Mouse (Mus musculus) heart, embryonic 15.5 days (tissue): ENCODE results near the gene Zic2. TPM values are rescaled to one million over a fixed set of nuclear protein-coding genes. Genes with fewer than 3 reads are reported as not detected.

Experiments used
- ATAC-seq: fragments of 200-750 bp; cut with Nextera tagmentation; replicated peaks from 2 replicates; pipeline ENCODE4 v1.8.0; 2017; ENCODE audit warnings: low read depth, moderate TSS enrichment; ENCODE audit not compliant: insufficient number of reproducible peaks, insufficient read depth, low FRiP score
- H3K27ac ChIP-seq: fragments of 300-500 bp; sonication (generic); 2 replicates; pipeline ENCODE4 v1.5.1; 2015; ENCODE audit warnings: mild to moderate bottlenecking, inconsistent platforms
- H3K27me3 ChIP-seq: fragments of 300-500 bp; sonication (generic); 2 replicates; pipeline ENCODE4 v1.6.1; 2015; ENCODE audit warnings: inconsistent platforms
- H3K36me3 ChIP-seq: fragments of 300-500 bp; sonication (generic); 2 replicates; pipeline ENCODE4 v1.6.1; 2015; ENCODE audit warnings: mild to moderate bottlenecking, inconsistent platforms
- H3K4me1 ChIP-seq: fragments of 300-500 bp; sonication (generic); replicated peaks from 2 replicates; pipeline ENCODE4 v1.6.1; 2015; ENCODE audit warnings: inconsistent platforms
- H3K4me2 ChIP-seq: fragments of 300-500 bp; sonication (generic); 2 replicates; pipeline ENCODE4 v1.6.1; 2015; ENCODE audit warnings: inconsistent platforms, mild to moderate bottlenecking, moderate library complexity
- H3K4me3 ChIP-seq: fragments of 300-500 bp; sonication (generic); 2 replicates; pipeline ENCODE4 v1.5.1; 2015; ENCODE audit warnings: mild to moderate bottlenecking, inconsistent platforms
- H3K9ac ChIP-seq: fragments of 300-500 bp; sonication (generic); 2 replicates; pipeline ENCODE4 v1.6.1; 2015; ENCODE audit warnings: mild to moderate bottlenecking, inconsistent platforms
- H3K9me3 ChIP-seq: fragments of 300-500 bp; sonication (generic); replicated peaks from 2 replicates; pipeline ENCODE4 v1.6.1; 2016; ENCODE audit warnings: inconsistent platforms
- WGBS: fragments of 180-500 bp; shearing (Covaris S2); methylation state at CpG from one replicate; pipeline ENCODE4 v1.1.7; 2015; ENCODE audit warnings: mixed read lengths; 5-methylcytosine and 5-hydroxymethylcytosine counted together
- polyA plus RNA-seq: library from polyadenylated mRNA; unstranded; fragments of >200 nt; fragmentation: Nextera tagmentation; extraction: Ambion mirVana; gene quantifications from 2 replicates; pipeline ENCODE4 v1.2.1, GENCODE M21; 2015

The Zic2 gene
- polyA plus RNA-seq, 1 experiment from 2014 or later, result not detected

- Histone ChIP-seq H3K36me3 (no peaks in the 10 kb centered on the region), H3K27me3 (peaks cover 99% of the 10 kb centered on the region), H3K4me2 (no peak overlapping the region), H3K4me1 (peaks cover 32% of the 10 kb centered on the region), H3K4me3 (no peak overlapping the region), H3K9ac (no peak overlapping the region), H3K9me3 (no peaks in the 10 kb centered on the region), H3K27ac (no peak overlapping the region)
- no peak for ATAC-seq
- 2% methylated on average over 13 of the region's 13 CpGs for WGBS
These were observed 3.1 kb upstream of the Zic2 start for GRCm38 (mm10) chr14:122472161-122472560.

DNA sequence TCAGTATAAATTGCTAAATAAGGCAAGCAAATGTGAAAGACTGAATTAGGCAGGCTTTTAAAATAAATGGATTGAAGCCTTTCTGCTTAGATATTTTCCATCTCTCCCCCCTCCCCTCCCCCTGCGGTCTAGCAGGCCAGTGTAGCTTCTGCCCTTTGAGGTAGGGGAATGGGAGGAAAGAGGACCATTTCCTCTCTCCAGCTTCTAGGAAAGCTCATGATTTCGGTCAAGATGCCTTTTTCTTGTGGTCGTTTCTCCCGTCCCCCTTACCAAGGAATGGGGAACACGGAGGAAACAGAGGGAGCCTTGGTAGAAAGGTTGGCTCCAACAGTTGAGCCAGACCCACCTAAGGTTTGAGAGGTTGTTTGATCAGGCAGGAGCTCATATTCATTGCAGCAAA is 2.6 kb upstream of the Zic2 start:
- Histone ChIP-seq H3K27ac (no peak overlapping the region), H3K4me1 (peaks cover 32% of the 10 kb centered on the region), H3K9ac (no peak overlapping the region), H3K27me3 (peaks cover 99% of the 10 kb centered on the region), H3K36me3 (no peaks in the 10 kb centered on the region), H3K9me3 (no peaks in the 10 kb centered on the region), H3K4me2 (no peak overlapping the region), H3K4me3 (no peak overlapping the region)
- 2% methylated on average over 5 of the region's 5 CpGs for WGBS
- ATAC-seq, result no peak

DNA sequence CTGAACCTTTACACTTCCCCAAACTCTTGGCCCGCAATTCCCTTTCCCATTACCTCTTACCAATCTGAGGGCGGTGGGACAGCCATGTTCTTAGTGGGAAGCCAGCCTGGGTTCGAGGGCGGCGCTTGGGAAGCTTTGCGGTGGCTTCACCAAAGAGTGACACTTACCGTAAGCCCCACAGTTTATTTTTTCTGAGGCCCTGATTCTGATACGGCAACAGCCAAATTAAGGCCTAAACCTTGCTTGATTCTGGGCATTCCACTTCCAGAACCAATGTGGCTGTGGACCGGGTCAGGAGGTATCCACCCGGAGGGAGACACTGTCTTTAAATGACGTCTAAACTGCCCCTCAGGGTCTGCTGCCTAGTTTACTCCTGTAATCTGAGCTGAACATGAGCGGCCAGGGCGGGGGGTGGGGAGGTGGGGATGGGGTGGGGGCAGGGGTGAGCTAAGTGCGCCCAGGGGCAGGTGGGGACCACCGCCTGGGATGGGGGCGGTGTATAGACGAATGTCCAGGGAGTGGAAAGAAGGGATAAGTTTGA is 2.0 kb upstream of the Zic2 start:
- Histone ChIP-seq H3K9me3 (no peaks in the 10 kb centered on the region), H3K27ac (no peak overlapping the region), H3K4me2 (no peak overlapping the region), H3K4me3 (no peak overlapping the region), H3K4me1 (peaks cover 32% of the 10 kb centered on the region), H3K27me3 (peaks cover 99% of the 10 kb centered on the region), H3K36me3 (no peaks in the 10 kb centered on the region), H3K9ac (no peak overlapping the region)
- ATAC-seq, result no peak
- WGBS, result 3% methylated on average over 17 of the region's 17 CpGs

- H3K27ac ChIP-seq, result no peak overlapping the region
- ATAC-seq, result peak; percentile 45; the same call in 1 of the 2 replicates
- no peaks in the 10 kb centered on the region for H3K9me3 ChIP-seq
- H3K4me2 ChIP-seq, result peak overlapping the region; percentile 82
- peaks cover 32% of the 10 kb centered on the region for H3K4me1 ChIP-seq
- H3K36me3 ChIP-seq, result no peaks in the 10 kb centered on the region
- H3K27me3 ChIP-seq, result peaks cover 98% of the 10 kb centered on the region
- no peak overlapping the region for H3K9ac ChIP-seq
- H3K4me3 ChIP-seq, result peak overlapping the region; percentile 53
- under 1% methylated on average over 56 of the region's 57 CpGs for WGBS
These were observed 969 bp upstream of the Zic2 start for GRCm38 (mm10) chr14:122474041-122474890.

DNA sequence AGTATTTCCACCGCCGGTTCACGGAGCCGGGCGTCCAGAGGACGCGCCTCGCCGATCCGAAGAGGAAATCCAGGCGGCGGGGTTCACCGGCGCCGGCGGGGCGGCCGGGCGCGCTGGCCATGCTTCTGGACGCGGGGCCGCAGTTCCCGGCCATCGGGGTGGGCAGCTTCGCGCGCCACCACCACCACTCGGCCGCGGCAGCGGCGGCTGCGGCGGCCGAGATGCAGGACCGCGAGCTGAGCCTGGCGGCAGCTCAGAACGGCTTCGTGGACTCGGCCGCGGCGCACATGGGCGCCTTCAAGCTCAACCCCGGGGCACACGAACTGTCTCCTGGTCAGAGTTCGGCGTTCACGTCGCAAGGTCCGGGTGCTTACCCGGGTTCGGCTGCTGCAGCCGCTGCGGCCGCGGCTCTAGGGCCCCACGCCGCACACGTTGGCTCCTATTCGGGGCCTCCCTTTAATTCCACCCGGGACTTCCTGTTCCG is 364 bp downstream of the Zic2 start:
- Histone ChIP-seq H3K9ac (peak overlapping the region; percentile 36), H3K27ac (no peak overlapping the region)
- WGBS, result under 1% methylated on average over 65 of the region's 65 CpGs

DNA sequence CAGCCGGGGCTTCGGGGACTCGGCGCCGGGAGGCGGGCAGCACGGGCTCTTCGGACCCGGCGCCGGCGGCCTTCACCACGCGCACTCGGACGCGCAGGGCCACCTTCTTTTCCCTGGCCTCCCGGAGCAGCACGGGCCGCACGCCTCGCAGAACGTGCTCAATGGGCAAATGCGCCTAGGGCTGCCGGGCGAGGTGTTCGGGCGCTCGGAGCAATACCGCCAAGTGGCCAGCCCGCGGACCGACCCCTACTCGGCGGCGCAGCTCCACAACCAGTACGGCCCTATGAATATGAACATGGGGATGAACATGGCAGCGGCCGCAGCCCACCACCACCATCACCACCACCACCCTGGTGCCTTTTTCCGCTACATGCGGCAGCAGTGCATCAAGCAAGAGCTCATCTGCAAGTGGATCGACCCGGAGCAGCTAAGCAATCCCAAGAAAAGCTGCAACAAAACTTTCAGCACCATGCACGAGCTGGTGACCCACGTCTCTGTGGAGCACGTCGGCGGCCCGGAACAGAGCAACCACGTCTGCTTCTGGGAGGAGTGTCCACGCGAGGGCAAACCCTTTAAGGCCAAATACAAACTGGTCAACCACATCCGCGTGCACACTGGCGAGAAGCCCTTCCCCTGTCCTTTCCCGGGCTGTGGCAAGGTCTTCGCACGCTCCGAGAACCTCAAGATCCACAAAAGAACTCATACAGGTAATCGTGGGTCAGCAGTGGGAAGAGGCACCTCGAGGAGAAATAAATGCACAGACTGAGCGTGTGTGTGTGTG is 996 bp downstream of the Zic2 start:
- H3K9ac ChIP-seq, result no peak overlapping the region
- peaks cover 97% of the 10 kb centered on the region for H3K27me3 ChIP-seq
- no peak for ATAC-seq
- H3K27ac ChIP-seq, result no peak overlapping the region
- peak overlapping the region; percentile 53 for H3K4me3 ChIP-seq
- peak overlapping the region; percentile 82 for H3K4me2 ChIP-seq
- no peaks in the 10 kb centered on the region for H3K9me3 ChIP-seq
- under 1% methylated on average over 62 of the region's 62 CpGs for WGBS
- H3K36me3 ChIP-seq, result no peaks in the 10 kb centered on the region
- peaks cover 32% of the 10 kb centered on the region for H3K4me1 ChIP-seq

More for the DNA sequence above, 364 bp downstream of the Zic2 start:
- Histone ChIP-seq H3K4me1 (peaks cover 32% of the 10 kb centered on the region), H3K36me3 (no peaks in the 10 kb centered on the region), H3K4me2 (peak overlapping the region; percentile 82), H3K9me3 (no peaks in the 10 kb centered on the region), H3K27me3 (peaks cover 97% of the 10 kb centered on the region), H3K4me3 (peak overlapping the region; percentile 53)
- ATAC-seq, result no peak

DNA sequence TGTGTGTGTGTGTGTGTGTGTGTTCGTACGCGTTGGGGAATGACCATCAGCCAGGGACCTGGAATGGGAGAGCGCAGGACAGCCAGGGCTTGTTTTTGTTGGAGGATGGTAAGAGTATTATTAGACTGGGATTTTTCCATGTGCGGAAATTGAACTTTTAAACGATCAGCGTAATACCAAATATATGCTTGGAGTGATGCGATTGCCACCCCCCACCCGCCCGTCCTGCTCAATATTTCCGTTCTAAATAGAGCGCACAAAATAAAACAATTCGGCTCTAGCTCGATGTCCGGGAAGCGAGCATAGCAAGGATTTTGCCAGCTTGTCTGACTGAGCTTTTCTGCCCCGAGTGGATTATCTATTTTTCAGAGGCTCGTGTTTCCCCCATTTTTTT is 1.6 kb downstream of the Zic2 start:
- WGBS, result 2% methylated on average over 18 of the region's 18 CpGs
- no peaks in the 10 kb centered on the region for H3K36me3 ChIP-seq
- H3K4me3 ChIP-seq, result no peak overlapping the region
- H3K4me1 ChIP-seq, result peaks cover 32% of the 10 kb centered on the region
- peaks cover 97% of the 10 kb centered on the region for H3K27me3 ChIP-seq
- H3K9ac ChIP-seq, result no peak overlapping the region
- no peaks in the 10 kb centered on the region for H3K9me3 ChIP-seq
- H3K4me2 ChIP-seq, result no peak overlapping the region
- ATAC-seq, result no peak
- no peak overlapping the region for H3K27ac ChIP-seq

DNA sequence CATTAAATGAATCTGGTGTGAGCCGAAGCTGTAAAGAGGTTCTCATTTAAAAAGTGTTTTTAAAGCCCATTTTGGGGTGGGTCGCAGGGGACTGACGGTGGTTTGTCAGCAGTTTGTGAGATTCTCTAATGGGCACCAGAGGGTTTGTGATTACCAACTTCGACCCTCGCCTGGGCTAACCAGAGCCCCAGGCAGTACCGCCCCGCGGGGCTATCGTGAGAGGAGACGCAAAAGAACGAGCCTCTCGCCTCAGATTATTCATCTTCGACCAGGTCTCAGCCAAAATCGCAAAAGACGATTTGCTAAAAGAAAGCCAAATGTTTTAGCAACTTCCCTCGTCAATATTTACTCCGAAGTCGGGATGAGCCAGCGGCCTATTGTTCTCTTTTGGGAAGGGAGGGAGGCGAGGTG is 2.0 kb downstream of the Zic2 start:
- no peak overlapping the region for H3K4me2 ChIP-seq
- no peaks in the 10 kb centered on the region for H3K36me3 ChIP-seq
- H3K9ac ChIP-seq, result no peak overlapping the region
- WGBS, result 2% methylated on average over 20 of the region's 20 CpGs
- H3K27me3 ChIP-seq, result peaks cover 97% of the 10 kb centered on the region
- H3K27ac ChIP-seq, result no peak overlapping the region
- peaks cover 30% of the 10 kb centered on the region for H3K4me1 ChIP-seq
- ATAC-seq, result no peak
- H3K9me3 ChIP-seq, result no peaks in the 10 kb centered on the region
- H3K4me3 ChIP-seq, result no peak overlapping the region

DNA sequence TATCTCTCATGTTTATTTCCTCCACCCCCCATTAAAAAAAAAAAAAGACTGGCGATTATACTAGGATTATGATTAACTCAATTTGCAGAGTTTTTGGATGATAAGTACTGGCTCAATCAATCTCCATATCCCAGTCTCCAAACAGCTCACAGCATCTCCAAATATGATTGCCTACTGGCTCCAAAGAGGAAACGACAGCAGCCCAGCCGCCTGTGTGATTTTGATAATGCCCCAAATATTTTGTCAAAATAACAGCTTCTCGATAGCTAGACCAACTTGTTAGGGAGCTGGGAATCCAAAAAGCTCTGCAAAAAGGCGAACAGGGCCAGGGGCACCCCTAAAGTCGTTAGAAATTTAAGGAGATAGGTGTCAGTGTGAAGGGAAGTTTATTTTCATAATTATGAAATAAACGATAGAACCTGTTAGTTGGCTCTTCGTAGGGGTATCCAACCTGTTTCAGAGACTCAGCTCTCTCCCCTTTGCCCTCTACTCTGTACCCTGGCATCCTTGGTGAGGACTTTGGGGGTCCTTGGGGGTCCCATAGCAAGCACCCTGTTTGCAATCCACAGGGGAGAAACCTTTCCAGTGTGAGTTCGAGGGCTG is 2.8 kb downstream of the Zic2 start:
- 3% methylated on average over 9 of the region's 9 CpGs for WGBS
- no peaks in the 10 kb centered on the region for H3K9me3 ChIP-seq
- no peak for ATAC-seq
- H3K36me3 ChIP-seq, result no peaks in the 10 kb centered on the region
- peaks cover 97% of the 10 kb centered on the region for H3K27me3 ChIP-seq
- no peak overlapping the region for H3K4me3 ChIP-seq
- no peak overlapping the region for H3K27ac ChIP-seq
- no peak overlapping the region for H3K4me2 ChIP-seq
- no peak overlapping the region for H3K9ac ChIP-seq
- H3K4me1 ChIP-seq, result peaks cover 30% of the 10 kb centered on the region

DNA sequence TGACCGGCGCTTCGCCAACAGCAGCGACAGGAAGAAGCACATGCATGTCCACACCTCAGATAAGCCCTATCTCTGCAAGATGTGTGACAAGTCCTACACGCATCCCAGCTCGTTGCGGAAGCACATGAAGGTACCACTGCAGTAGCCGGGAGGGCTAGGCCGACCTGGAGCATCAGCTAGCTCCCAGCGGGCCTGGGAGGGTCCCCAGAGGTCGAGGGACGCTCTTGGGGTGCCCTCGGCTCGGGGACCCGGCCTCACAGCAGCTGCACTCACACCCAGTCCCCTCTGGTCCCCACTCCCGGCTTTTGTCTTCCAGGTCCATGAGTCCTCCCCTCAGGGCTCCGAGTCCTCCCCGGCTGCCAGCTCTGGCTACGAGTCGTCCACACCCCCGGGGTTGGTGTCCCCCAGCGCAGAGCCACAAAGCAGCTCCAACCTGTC is 3.4 kb downstream of the Zic2 start:
- Histone ChIP-seq H3K4me2 (no peak overlapping the region), H3K9ac (no peak overlapping the region), H3K27ac (no peak overlapping the region), H3K4me3 (no peak overlapping the region), H3K4me1 (peaks cover 30% of the 10 kb centered on the region), H3K27me3 (peaks cover 97% of the 10 kb centered on the region), H3K36me3 (no peaks in the 10 kb centered on the region), H3K9me3 (no peaks in the 10 kb centered on the region)
- ATAC-seq, result no peak
- WGBS, result under 1% methylated on average over 22 of the region's 22 CpGs
